Mouse (Mus musculus): ENCODE results near the gene Itgb2l. TPM values are rescaled to one million over a fixed set of nuclear protein-coding genes. Genes with fewer than 3 reads are reported as not detected.
A peak's percentile ranks its signal among the peaks of the same experiment; 100 is the strongest.
"Not testable (repeated sequence)": the region's sequence is repeated elsewhere in the genome, so short reads cannot be mapped to it uniquely, and the experiment has no call there.

The Itgb2l gene
- polyA plus RNA-seq, 1 experiment from 2014 or later = not detected

DNA sequence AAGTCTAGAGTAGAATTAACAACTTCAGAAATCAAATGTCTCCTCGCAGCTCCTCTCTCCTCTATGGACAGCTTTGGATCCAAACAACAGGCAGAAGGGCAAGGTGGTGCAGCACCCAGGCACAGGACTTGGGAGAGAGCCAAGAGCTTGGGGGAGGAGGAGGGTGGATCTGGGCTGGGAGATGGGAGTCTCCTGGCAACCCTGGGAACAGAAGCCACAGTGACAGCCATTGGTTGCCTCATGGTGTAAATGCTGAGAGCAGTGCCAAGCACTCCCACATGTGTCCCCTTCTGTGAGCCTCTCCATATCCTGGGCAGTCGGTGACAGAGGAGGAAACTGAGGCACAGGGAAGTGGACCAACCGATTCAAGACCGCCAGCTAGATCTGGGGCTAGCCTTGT is 25.3 kb upstream of the Itgb2l start:
- no peak overlapping the region for H3K4me3 ChIP-seq (ENCODE audit: low read depth, low read length)
- H3K27me3 ChIP-seq (ENCODE audit: control insufficient read depth, insufficient read depth, low read length) = no peaks in the 10 kb centered on the region
- H3K9me3 ChIP-seq (ENCODE audit: control insufficient read depth, low read length) = no peaks in the 10 kb centered on the region
- 87% methylated on average over 4 of the region's 4 CpGs for WGBS
- DNase-seq (ENCODE audit: low spot score, missing footprints) (no peak), ATAC-seq (ENCODE audit: low FRiP score) (peak; percentile 50)
- no peak overlapping the region for H3K4me2 ChIP-seq
- no peaks in the 10 kb centered on the region for H3K4me1 ChIP-seq (ENCODE audit: control insufficient read depth, insufficient read depth, low read length)
- no peaks in the 10 kb centered on the region for H3K36me3 ChIP-seq (ENCODE audit: control insufficient read depth, insufficient read depth, low read length)
- H3K27ac ChIP-seq (ENCODE audit: low read depth, low read length) = no peak overlapping the region
- H3K9ac ChIP-seq (ENCODE audit: low read length) = no peak overlapping the region

DNA sequence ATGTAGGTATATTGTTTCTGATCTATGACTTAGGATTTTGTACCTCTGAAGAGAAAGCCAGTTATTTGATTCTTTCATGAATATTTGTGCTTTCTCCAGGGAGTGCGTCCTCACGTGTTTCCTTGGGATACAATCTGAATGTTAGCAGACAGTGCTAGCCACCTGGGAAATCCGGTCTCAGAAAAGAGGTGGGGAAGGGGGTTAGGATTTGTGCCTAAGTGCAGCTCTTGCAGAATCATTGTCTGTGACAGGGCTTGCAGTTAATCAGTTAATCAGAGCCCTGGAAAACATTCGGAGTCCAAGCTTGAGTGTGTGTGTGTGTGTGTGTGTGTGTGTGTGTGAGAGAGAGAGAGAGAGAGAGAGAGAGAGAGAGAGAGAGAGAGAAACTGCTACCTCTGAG is 24.6 kb upstream of the Itgb2l start:
- H3K4me1 ChIP-seq (ENCODE audit: control insufficient read depth, insufficient read depth, low read length) = no peaks in the 10 kb centered on the region
- DNase-seq (ENCODE audit: low spot score, missing footprints) = peak; percentile 69
- ATAC-seq (ENCODE audit: low FRiP score) = no peak
- no peaks in the 10 kb centered on the region for H3K9me3 ChIP-seq (ENCODE audit: control insufficient read depth, low read length)
- H3K4me2 ChIP-seq = no peak overlapping the region
- 68% methylated on average over 4 of the region's 4 CpGs for WGBS
- no peak overlapping the region for H3K9ac ChIP-seq (ENCODE audit: low read length)
- H3K27ac ChIP-seq (ENCODE audit: low read depth, low read length) = no peak overlapping the region
- H3K4me3 ChIP-seq (ENCODE audit: low read depth, low read length) = no peak overlapping the region
- no peaks in the 10 kb centered on the region for H3K36me3 ChIP-seq (ENCODE audit: control insufficient read depth, insufficient read depth, low read length)
- H3K27me3 ChIP-seq (ENCODE audit: control insufficient read depth, insufficient read depth, low read length) = no peaks in the 10 kb centered on the region

DNA sequence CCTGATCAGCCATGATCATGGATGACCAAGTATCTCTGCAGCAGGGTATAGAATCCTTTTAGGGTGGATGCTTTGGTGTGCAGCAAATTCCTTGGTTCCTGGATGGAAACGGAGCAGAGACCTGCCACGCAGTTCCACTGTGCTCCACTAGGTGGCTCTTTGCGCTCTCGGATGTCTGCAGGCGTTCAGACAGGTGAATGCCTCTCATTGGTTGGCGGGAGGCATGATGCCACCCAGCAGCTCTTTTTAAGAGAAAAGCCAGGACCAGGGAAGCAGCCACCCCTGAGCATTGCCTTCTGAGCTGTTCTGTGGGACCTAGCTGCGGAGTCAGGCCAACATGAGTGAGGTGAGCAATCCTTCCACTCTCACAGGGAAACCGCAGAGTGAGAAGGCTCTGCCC is 24.0 kb upstream of the Itgb2l start, which contains the start of gene Pcp4:
Pcp4 (plus strand) TSS at position 162 of the 400 bp plus-strand sequence.
- WGBS = 11% methylated on average over 8 of the region's 8 CpGs
- H3K36me3 ChIP-seq (ENCODE audit: control insufficient read depth, insufficient read depth, low read length) = no peaks in the 10 kb centered on the region
- no peak within 1 kb of the TSS for H3K4me2 ChIP-seq
- ATAC-seq (ENCODE audit: low FRiP score) = peak; percentile 40; the same call in 1 of the 2 replicates
- H3K4me3 ChIP-seq (ENCODE audit: low read depth, low read length) = no peak within 1 kb of the TSS
- DNase-seq (ENCODE audit: low spot score, missing footprints) = peak; percentile 98
- H3K9ac ChIP-seq (ENCODE audit: low read length) = no peak within 1 kb of the TSS
- H3K27ac ChIP-seq (ENCODE audit: low read depth, low read length) = no peak within 1 kb of the TSS
- no peaks in the 10 kb centered on the region for H3K27me3 ChIP-seq (ENCODE audit: control insufficient read depth, insufficient read depth, low read length)
- no peaks in the 10 kb centered on the region for H3K9me3 ChIP-seq (ENCODE audit: control insufficient read depth, low read length)
- no peaks in the 10 kb centered on the region for H3K4me1 ChIP-seq (ENCODE audit: control insufficient read depth, insufficient read depth, low read length)

DNA sequence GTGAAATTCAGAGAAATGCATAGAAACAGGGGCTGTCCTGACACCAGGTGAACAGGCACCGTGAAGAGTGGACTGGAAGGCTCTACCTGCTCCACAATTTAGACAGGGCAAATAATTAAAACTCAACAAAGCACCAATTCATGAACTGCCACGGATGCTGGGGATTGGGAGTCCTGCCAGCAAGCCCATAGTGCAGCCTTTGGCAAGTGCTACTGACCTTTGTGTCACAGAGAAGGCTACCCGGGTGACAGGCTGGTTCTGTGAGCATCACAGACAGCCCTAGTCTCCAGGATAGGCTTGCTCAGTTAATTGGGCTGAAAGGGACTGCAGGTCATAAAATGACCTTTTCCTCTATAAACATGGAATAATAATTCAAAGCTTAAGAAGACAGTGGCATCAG is 17.4 kb upstream of the Itgb2l start:
- ATAC-seq (ENCODE audit: low FRiP score) (no peak), DNase-seq (ENCODE audit: low spot score, missing footprints) (no peak)
- Histone ChIP-seq H3K9ac (ENCODE audit: low read length) (no peak overlapping the region), H3K27ac (ENCODE audit: low read depth, low read length) (no peak overlapping the region), H3K4me2 (no peak overlapping the region), H3K36me3 (ENCODE audit: control insufficient read depth, insufficient read depth, low read length) (no peaks in the 10 kb centered on the region), H3K27me3 (ENCODE audit: control insufficient read depth, insufficient read depth, low read length) (no peaks in the 10 kb centered on the region), H3K4me1 (ENCODE audit: control insufficient read depth, insufficient read depth, low read length) (no peaks in the 10 kb centered on the region), H3K9me3 (ENCODE audit: control insufficient read depth, low read length) (no peaks in the 10 kb centered on the region), H3K4me3 (ENCODE audit: low read depth, low read length) (no peak overlapping the region)
- WGBS = 67% methylated on average over 3 of the region's 3 CpGs

DNA sequence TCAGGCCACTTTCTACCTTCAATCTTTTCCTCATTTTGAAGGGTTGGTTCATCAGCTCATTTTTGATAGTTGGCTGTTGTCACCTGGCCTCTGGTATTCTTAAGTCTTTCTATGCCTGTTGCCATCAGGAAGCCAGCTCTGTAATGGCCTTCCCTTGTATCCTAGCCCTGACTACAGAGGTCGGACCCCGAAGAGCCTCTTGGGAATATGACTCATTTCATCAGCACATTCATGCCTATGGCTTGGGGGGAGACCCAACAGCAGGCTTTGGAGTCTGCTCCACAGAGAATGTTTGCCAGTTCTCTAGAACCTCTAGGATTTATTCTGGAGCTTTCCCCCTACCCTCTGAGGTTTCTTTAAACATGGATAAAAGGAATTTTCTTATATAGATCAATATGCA is 15.9 kb upstream of the Itgb2l start:
- no peak overlapping the region for H3K9ac ChIP-seq (ENCODE audit: low read length)
- H3K4me2 ChIP-seq = no peak overlapping the region
- H3K9me3 ChIP-seq (ENCODE audit: control insufficient read depth, low read length) = no peaks in the 10 kb centered on the region
- H3K36me3 ChIP-seq (ENCODE audit: control insufficient read depth, insufficient read depth, low read length) = no peaks in the 10 kb centered on the region
- DNase-seq (ENCODE audit: low spot score, missing footprints) (no peak), ATAC-seq (ENCODE audit: low FRiP score) (no peak)
- H3K27me3 ChIP-seq (ENCODE audit: control insufficient read depth, insufficient read depth, low read length) = no peaks in the 10 kb centered on the region
- no peak overlapping the region for H3K27ac ChIP-seq (ENCODE audit: low read depth, low read length)
- 85% methylated on average over 2 of the region's 2 CpGs for WGBS
- H3K4me1 ChIP-seq (ENCODE audit: control insufficient read depth, insufficient read depth, low read length) = no peaks in the 10 kb centered on the region
- no peak overlapping the region for H3K4me3 ChIP-seq (ENCODE audit: low read depth, low read length)

DNA sequence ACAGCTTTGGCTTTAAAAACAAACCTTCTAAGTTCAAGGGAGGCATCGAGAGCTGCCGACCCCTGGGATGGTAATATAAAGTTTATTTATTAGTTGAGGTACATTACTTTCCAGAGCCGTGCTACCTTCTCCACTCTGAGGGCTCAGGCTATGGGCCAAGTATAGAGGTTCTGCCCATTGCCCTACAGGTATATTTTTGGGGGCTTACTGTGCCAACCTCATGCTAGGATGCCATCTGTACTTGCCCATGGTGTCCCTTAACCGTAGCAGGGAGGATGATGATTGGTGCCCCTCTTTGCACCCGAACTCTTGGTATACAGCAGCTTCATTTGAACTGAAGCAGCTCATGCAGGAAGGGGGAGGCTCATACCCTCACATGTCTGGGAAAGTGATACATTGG is 14.2 kb upstream of the Itgb2l start:
- Histone ChIP-seq H3K36me3 (ENCODE audit: control insufficient read depth, insufficient read depth, low read length) (no peaks in the 10 kb centered on the region), H3K4me3 (ENCODE audit: low read depth, low read length) (no peak overlapping the region), H3K27me3 (ENCODE audit: control insufficient read depth, insufficient read depth, low read length) (no peaks in the 10 kb centered on the region), H3K4me2 (no peak overlapping the region), H3K4me1 (ENCODE audit: control insufficient read depth, insufficient read depth, low read length) (no peaks in the 10 kb centered on the region), H3K9ac (ENCODE audit: low read length) (no peak overlapping the region), H3K9me3 (ENCODE audit: control insufficient read depth, low read length) (no peaks in the 10 kb centered on the region), H3K27ac (ENCODE audit: low read depth, low read length) (no peak overlapping the region)
- DNase-seq (ENCODE audit: low spot score, missing footprints) = no peak
- 88% methylated on average over 5 of the region's 5 CpGs for WGBS
- no peak for ATAC-seq (ENCODE audit: low FRiP score)

DNA sequence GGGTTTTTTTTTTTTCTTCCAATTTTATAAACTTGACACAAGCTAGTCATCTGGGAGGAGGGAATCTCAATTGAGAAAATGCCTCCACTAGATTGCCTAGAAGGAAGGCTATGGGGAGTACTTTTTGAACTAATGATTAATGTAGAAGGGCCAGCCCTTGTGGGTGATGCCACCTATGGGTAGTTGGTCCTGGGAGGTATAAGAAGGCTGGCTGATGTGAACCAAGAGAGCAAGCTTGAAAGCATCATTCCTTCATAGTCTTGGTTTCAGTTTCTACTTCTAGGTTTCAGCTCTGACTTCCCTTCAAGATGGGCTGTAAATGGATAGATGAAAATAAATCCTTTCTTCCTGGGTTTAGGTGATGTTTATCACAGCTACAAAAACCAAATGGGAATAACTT is 10.7 kb upstream of the Itgb2l start:
- Histone ChIP-seq H3K4me2 (no peak overlapping the region), H3K27me3 (ENCODE audit: control insufficient read depth, insufficient read depth, low read length) (no peaks in the 10 kb centered on the region), H3K36me3 (ENCODE audit: control insufficient read depth, insufficient read depth, low read length) (no peaks in the 10 kb centered on the region), H3K27ac (ENCODE audit: low read depth, low read length) (no peak overlapping the region), H3K9me3 (ENCODE audit: control insufficient read depth, low read length) (no peaks in the 10 kb centered on the region), H3K4me3 (ENCODE audit: low read depth, low read length) (no peak overlapping the region), H3K9ac (ENCODE audit: low read length) (no peak overlapping the region), H3K4me1 (ENCODE audit: control insufficient read depth, insufficient read depth, low read length) (no peaks in the 10 kb centered on the region)
- peak; percentile 4 for DNase-seq (ENCODE audit: low spot score, missing footprints)
- no peak for ATAC-seq (ENCODE audit: low FRiP score)

DNA sequence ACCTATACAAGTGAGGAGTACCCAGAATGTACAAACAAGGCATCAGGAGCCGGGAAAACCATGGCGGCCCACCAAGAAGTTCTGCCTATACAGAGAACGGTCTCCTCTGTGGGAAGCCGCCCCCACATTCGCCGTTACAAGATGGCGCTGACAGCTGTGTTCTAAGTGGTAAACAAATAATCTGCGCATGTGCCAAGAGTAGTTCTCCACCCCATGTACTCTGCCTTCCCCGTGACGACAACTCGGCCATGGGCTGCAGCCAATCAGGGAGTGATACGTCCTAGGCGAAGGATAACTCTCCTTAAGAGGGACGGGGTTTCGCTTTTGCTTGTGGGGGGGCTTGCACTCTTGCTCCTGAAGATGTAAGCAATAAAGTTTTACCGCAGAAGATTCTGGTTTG is 7.5 kb upstream of the Itgb2l start:
- not testable (repeated sequence) for H3K27ac ChIP-seq (ENCODE audit: low read depth, low read length); DNase-seq (ENCODE audit: low spot score, missing footprints); H3K4me1 ChIP-seq (ENCODE audit: control insufficient read depth, insufficient read depth, low read length); H3K4me3 ChIP-seq (ENCODE audit: low read depth, low read length); H3K4me2 ChIP-seq; H3K9me3 ChIP-seq (ENCODE audit: control insufficient read depth, low read length); ATAC-seq (ENCODE audit: low FRiP score); H3K9ac ChIP-seq (ENCODE audit: low read length); H3K36me3 ChIP-seq (ENCODE audit: control insufficient read depth, insufficient read depth, low read length); H3K27me3 ChIP-seq (ENCODE audit: control insufficient read depth, insufficient read depth, low read length)
- WGBS = 95% methylated on average over 12 of the region's 16 CpGs

DNA sequence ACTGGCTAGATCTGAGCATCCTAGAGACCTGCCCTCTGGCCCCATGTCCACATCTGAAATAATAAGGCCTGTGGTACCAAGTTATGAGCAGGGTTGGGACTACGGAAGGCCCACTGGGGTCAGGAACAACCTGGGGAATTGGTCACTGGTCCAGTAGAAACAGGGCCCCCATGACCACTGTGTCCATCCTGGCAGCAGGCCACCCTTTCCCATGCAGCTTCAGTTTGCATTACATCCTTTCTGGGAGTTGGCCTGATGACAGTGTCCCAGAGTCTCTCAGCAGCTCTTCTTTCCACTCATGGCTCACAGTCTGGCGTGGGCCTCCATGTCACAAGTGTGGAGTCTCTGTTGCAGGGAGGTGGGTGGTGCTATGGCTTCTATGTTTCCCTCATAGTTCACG is 1.6 kb downstream of the Itgb2l start:
- ATAC-seq (ENCODE audit: low FRiP score) (no peak), DNase-seq (ENCODE audit: low spot score, missing footprints) (peak; percentile 57)
- no peaks in the 10 kb centered on the region for H3K27me3 ChIP-seq (ENCODE audit: control insufficient read depth, insufficient read depth, low read length)
- H3K4me3 ChIP-seq (ENCODE audit: low read depth, low read length) = no peak overlapping the region
- no peak overlapping the region for H3K9ac ChIP-seq (ENCODE audit: low read length)
- H3K9me3 ChIP-seq (ENCODE audit: control insufficient read depth, low read length) = no peaks in the 10 kb centered on the region
- no peaks in the 10 kb centered on the region for H3K36me3 ChIP-seq (ENCODE audit: control insufficient read depth, insufficient read depth, low read length)
- no peaks in the 10 kb centered on the region for H3K4me1 ChIP-seq (ENCODE audit: control insufficient read depth, insufficient read depth, low read length)
- H3K4me2 ChIP-seq = no peak overlapping the region
- WGBS = 88% methylated on average over 3 of the region's 3 CpGs
- no peak overlapping the region for H3K27ac ChIP-seq (ENCODE audit: low read depth, low read length)

DNA sequence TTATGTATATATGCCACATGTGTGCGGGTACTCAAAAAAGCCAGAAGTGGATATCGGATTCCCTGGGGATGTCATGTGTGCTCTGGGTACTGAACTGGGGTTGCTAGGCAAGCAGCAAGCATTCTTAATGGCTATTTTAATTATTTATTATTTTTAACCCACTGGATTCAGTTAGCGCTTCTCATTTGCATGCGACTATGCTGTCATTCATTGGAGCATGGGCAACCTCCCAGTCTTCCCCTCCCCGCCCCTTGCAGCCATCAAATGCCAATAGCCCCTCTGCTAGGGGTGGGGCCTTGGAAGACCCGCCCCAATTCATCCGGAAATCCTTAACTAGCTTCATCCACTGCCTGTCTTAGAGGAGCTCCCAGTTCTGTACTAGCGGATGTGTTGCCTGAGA is 2.5 kb downstream of the Itgb2l start:
- H3K4me1 ChIP-seq (ENCODE audit: control insufficient read depth, insufficient read depth, low read length) = no peaks in the 10 kb centered on the region
- 0 out of 2 replicates have a peak, but pooled peaks have one; percentile 33 for ATAC-seq (ENCODE audit: low FRiP score)
- H3K9ac ChIP-seq (ENCODE audit: low read length) = no peak overlapping the region
- no peak overlapping the region for H3K4me3 ChIP-seq (ENCODE audit: low read depth, low read length)
- 85% methylated on average over 8 of the region's 8 CpGs for WGBS
- no peaks in the 10 kb centered on the region for H3K9me3 ChIP-seq (ENCODE audit: control insufficient read depth, low read length)
- H3K27me3 ChIP-seq (ENCODE audit: control insufficient read depth, insufficient read depth, low read length) = no peaks in the 10 kb centered on the region
- DNase-seq (ENCODE audit: low spot score, missing footprints) = peak; percentile 14
- H3K27ac ChIP-seq (ENCODE audit: low read depth, low read length) = no peak overlapping the region
- no peaks in the 10 kb centered on the region for H3K36me3 ChIP-seq (ENCODE audit: control insufficient read depth, insufficient read depth, low read length)
- H3K4me2 ChIP-seq = no peak overlapping the region

Measured in midbrain, embryonic 11.5 days (tissue).